Mouse (Mus musculus) lung, postnatal 0 days (tissue): Measurements from ENCODE around the gene Cep170. TPM values are rescaled to one million over a fixed set of nuclear protein-coding genes. Genes with fewer than 3 reads are reported as not detected.

Experiments
- ATAC-seq: fragments of 200-750 bp; cut with Nextera tagmentation; 2 replicates; pipeline ENCODE4 v1.8.0; 2017; ENCODE audit warnings: moderate library complexity
- DNase-seq: peaks from one replicate; pipeline ENCODE4 v3.0.0-alpha.2; 2016; ENCODE audit warnings: low spot score
- H3K27ac ChIP-seq: fragments of 300-500 bp; sonication (generic); 2 replicates; pipeline ENCODE4 v1.5.1; 2014; ENCODE audit warnings: antibody characterized with exemption, mild to moderate bottlenecking, low read length, mixed read lengths
- H3K27me3 ChIP-seq: fragments of 300-500 bp; sonication (generic); replicated peaks from 2 replicates; pipeline ENCODE4 v1.6.1; 2014; ENCODE audit warnings: low read length, mixed read lengths; ENCODE audit not compliant: insufficient read depth
- H3K36me3 ChIP-seq: fragments of 300-500 bp; sonication (generic); 2 replicates; pipeline ENCODE4 v1.6.1; 2014; ENCODE audit warnings: low read length, mixed read lengths; ENCODE audit not compliant: insufficient read depth
- H3K4me1 ChIP-seq: fragments of 300-500 bp; sonication (generic); 2 replicates; pipeline ENCODE4 v1.6.1; 2014; ENCODE audit warnings: antibody characterized with exemption, low read depth, low read length, mixed read lengths; ENCODE audit not compliant: insufficient read depth
- H3K4me2 ChIP-seq: fragments of 300-500 bp; sonication (generic); replicated peaks from 2 replicates; pipeline ENCODE4 v1.6.1; 2014; ENCODE audit warnings: low read depth, mild to moderate bottlenecking, low read length, moderate library complexity, mixed read lengths
- H3K4me3 ChIP-seq: fragments of 300-500 bp; sonication (generic); 2 replicates; pipeline ENCODE4 v1.5.1; 2014; ENCODE audit warnings: low read depth, low read length
- H3K9ac ChIP-seq: fragments of 300-500 bp; sonication (generic); replicated peaks from 2 replicates; pipeline ENCODE4 v1.6.1; 2014; ENCODE audit warnings: low read depth, mild to moderate bottlenecking
- H3K9me3 ChIP-seq: fragments of 300-500 bp; sonication (generic); 2 replicates; pipeline ENCODE4 v1.6.1; 2016; ENCODE audit warnings: low read length, mixed read lengths
- CTCF ChIP-seq: IDR thresholded peaks from 2 replicates; pipeline ENCODE4 v1.5.1; 2016; ENCODE audit warnings: antibody characterized with exemption, mild to moderate bottlenecking
- EP300 ChIP-seq: IDR thresholded peaks from 2 replicates; pipeline ENCODE4 v1.6.1; 2016; ENCODE audit warnings: antibody characterized with exemption, mild to moderate bottlenecking, control low read depth
- WGBS: fragments of 180-500 bp; shearing (Covaris S2); extraction: QIAGEN DNeasy Blood & Tissue Kit; methylation state at CpG from one replicate; pipeline ENCODE4 v1.1.7; 2014; 5-methylcytosine and 5-hydroxymethylcytosine counted together
- polyA plus RNA-seq: library from polyadenylated mRNA; unstranded; fragments of >200 nt; fragmentation: Nextera tagmentation; extraction: Ambion mirVana; gene quantifications from 2 replicates; pipeline ENCODE4 v1.2.1, GENCODE M21; 2015

Gene Cep170
- polyA plus RNA-seq, 1 experiment from 2014 or later: 12.7 TPM

- H3K4me3 ChIP-seq: no peak overlapping the region
- no peaks in the 10 kb centered on the region for H3K36me3 ChIP-seq
- TF ChIP-seq CTCF (no peak), EP300 (no peak)
- ATAC-seq (no peak), DNase-seq (no peak)
- H3K9me3 ChIP-seq: no peaks in the 10 kb centered on the region
- WGBS: 82% methylated on average over 2 of the region's 2 CpGs
- no peaks in the 10 kb centered on the region for H3K4me1 ChIP-seq
- no peaks in the 10 kb centered on the region for H3K27me3 ChIP-seq
- no peak overlapping the region for H3K9ac ChIP-seq
- no peak overlapping the region for H3K4me2 ChIP-seq
- H3K27ac ChIP-seq: no peak overlapping the region
Observed at GRCm38 (mm10) chr1:176727372-176727771, 86.5 kb downstream of the Cep170 start.

GRCm38 (mm10) chr1:176724771-176725170 is 89.1 kb downstream of the Cep170 start:
- no peak overlapping the region for H3K9ac ChIP-seq
- H3K27ac ChIP-seq: no peak overlapping the region
- no peak overlapping the region for H3K4me3 ChIP-seq
- H3K4me2 ChIP-seq: no peak overlapping the region
- DNase-seq: no peak
- 96% methylated on average over 20 of the region's 20 CpGs for WGBS
- no peaks in the 10 kb centered on the region for H3K36me3 ChIP-seq
- no peaks in the 10 kb centered on the region for H3K4me1 ChIP-seq
- no peak for TF ChIP-seq EP300
- TF ChIP-seq CTCF: no peak
- no peak for ATAC-seq
- no peaks in the 10 kb centered on the region for H3K9me3 ChIP-seq
- H3K27me3 ChIP-seq: no peaks in the 10 kb centered on the region

GRCm38 (mm10) chr1:176723858-176724713 is 89.8 kb downstream of the Cep170 start:
- no peaks in the 10 kb centered on the region for H3K9me3 ChIP-seq
- ATAC-seq (no peak), DNase-seq (no peak)
- WGBS: 69% methylated on average over 8 of the region's 8 CpGs
- H3K36me3 ChIP-seq: no peaks in the 10 kb centered on the region
- no peak overlapping the region for H3K4me3 ChIP-seq
- H3K27me3 ChIP-seq: no peaks in the 10 kb centered on the region
- TF ChIP-seq EP300: no peak
- TF ChIP-seq CTCF: no peak
- no peak overlapping the region for H3K9ac ChIP-seq
- H3K4me1 ChIP-seq: no peaks in the 10 kb centered on the region
- no peak overlapping the region for H3K27ac ChIP-seq
- H3K4me2 ChIP-seq: no peak overlapping the region

- ATAC-seq: no peak
Observed at GRCm38 (mm10) chr1:176712436-176712835, 101.4 kb downstream of the Cep170 start.

GRCm38 (mm10) chr1:176700226-176700625 is 113.6 kb downstream of the Cep170 start:
- 89% methylated on average over 1 of the region's 1 CpGs for WGBS
- TF ChIP-seq EP300 (no peak), CTCF (no peak)
- ATAC-seq: no peak
- H3K36me3 ChIP-seq: no peaks in the 10 kb centered on the region
- no peak overlapping the region for H3K4me2 ChIP-seq
- H3K27ac ChIP-seq: no peak overlapping the region
- no peaks in the 10 kb centered on the region for H3K4me1 ChIP-seq
- H3K4me3 ChIP-seq: no peak overlapping the region
- no peak for DNase-seq
- no peak overlapping the region for H3K9ac ChIP-seq
- no peaks in the 10 kb centered on the region for H3K27me3 ChIP-seq
- no peaks in the 10 kb centered on the region for H3K9me3 ChIP-seq

More at GRCm38 (mm10) chr1:176712436-176712835, 101.4 kb downstream of the Cep170 start:
- Histone ChIP-seq H3K36me3 (no peaks in the 10 kb centered on the region), H3K27ac (no peak overlapping the region), H3K9ac (no peak overlapping the region), H3K4me1 (no peaks in the 10 kb centered on the region), H3K9me3 (no peaks in the 10 kb centered on the region), H3K4me3 (no peak overlapping the region), H3K27me3 (no peaks in the 10 kb centered on the region), H3K4me2 (no peak overlapping the region)
- WGBS: 35% methylated on average over 2 of the region's 2 CpGs
- DNase-seq: peak; percentile 67
- peak; percentile 75 for TF ChIP-seq CTCF
- no peak for TF ChIP-seq EP300

- Histone ChIP-seq H3K36me3 (no peaks in the 10 kb centered on the region), H3K4me1 (no peaks in the 10 kb centered on the region), H3K27me3 (no peaks in the 10 kb centered on the region), H3K4me2 (no peak overlapping the region), H3K9me3 (no peaks in the 10 kb centered on the region), H3K27ac (no peak overlapping the region), H3K4me3 (no peak overlapping the region), H3K9ac (no peak overlapping the region)
- DNase-seq: no peak
- no peak for TF ChIP-seq EP300
- peak; percentile 53 for TF ChIP-seq CTCF
- ATAC-seq: no peak
Observed at GRCm38 (mm10) chr1:176699793-176700192, 114.1 kb downstream of the Cep170 start.
